Mouse (Mus musculus): ENCODE measurements around the gene AC140267.1.

Gene AC140267.1

DNA sequence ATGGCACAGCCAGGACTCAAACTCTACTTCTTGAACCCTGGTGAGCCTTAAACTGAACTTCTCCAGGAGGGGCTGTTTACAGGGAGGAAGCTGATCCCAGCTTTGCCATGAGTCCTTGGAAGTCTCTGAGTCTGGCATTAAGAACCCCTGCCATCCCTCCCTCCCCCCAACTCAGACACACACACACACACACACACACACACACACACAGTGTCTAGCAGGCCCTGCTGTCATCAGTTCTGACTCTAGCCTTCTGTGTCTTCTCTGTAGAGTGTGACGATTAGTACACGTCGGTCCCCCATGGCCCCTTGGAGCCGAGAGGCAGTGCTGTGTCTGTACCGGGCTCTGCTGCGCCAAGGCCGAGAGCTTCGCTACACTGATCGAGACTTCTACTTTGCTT is at the start of gene AC140267.1:
AC140267.1 (plus strand) TSS at position 301 of the 400 bp plus-strand sequence.
- DNase-seq (ENCODE audit: low spot score): no peak

- no peak for DNase-seq (ENCODE audit: low spot score)
Measured at GRCm38 (mm10) chr15:80188927-80189326, 46.7 kb upstream of the AC140267.1 start.

- no peak for DNase-seq (ENCODE audit: low spot score)
Measured at GRCm38 (mm10) chr15:80190075-80190474, 45.6 kb upstream of the AC140267.1 start.

- DNase-seq (ENCODE audit: low spot score): no peak
Measured at GRCm38 (mm10) chr15:80191585-80192245, 43.9 kb upstream of the AC140267.1 start.

DNA sequence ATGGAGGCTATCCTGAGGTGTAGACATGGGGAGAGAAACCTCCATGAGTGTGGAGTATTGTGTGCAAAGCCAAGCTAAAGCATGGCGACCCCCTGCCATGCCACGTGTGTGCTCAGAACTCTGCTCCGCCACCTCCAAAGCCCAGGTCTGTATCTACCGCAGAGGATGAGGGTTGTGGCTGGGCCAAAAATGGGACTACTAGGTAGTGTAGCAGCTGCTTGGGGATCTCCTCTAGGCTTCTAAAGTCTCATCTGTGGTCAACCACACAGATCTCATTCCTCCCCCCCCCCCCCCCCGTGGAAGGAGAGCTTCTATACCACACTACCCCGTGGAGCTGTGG is 43.4 kb upstream of the AC140267.1 start:
- DNase-seq (ENCODE audit: low spot score): no peak

GRCm38 (mm10) chr15:80192847-80193246 is 42.8 kb upstream of the AC140267.1 start:
- no peak for DNase-seq (ENCODE audit: low spot score)

DNA sequence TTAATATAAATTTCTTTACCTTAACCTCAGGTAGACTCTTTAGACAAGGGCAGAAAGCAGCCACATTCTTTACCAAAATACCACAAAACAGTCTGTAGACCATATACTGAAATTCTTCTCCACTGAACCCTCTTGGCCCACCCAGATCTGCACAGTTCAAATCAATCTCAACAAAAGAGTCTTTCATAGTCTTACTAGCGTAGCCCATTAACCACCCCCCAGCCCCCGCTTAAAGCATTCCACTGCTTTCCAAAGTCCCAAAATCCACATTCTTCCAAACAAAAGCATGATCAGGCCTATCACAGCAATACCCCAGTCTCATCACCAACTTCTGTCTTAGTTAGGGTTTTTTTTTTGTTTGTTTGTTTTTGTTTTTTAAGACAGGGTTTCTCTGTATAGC is 36.1 kb upstream of the AC140267.1 start:
- no peak for DNase-seq (ENCODE audit: low spot score)

DNA sequence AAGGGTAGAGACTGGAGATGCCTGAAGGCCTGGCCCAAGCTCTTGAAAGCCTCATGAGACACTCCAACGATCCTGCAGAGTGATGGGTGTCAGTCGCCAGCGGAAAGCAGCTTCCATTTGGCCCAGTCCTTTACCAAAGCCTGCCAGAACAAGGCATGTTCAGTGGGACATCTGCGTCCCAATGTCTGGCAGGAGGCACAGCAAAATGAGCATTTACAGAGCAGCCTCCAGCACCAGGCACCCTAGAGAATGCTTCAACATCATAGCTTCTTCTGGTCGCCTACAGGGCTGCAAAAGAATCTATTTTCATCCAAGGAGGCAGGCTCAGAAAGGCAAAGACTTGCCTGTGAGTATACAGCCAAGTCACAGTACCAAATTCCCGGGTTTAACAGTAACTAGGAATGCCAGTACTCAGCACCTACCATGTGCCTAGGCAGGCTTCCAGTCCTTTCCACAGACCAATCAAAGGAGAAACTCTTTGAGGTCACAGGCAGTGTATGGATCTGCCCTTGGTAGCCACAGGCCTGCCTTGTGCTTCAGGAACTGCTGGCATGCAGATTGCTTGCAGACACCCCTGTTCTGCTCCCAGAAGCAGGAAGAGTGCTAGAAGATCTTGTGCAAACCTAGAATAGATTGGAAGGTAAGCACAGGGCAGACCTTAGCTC is 33.4 kb upstream of the AC140267.1 start:
- DNase-seq (ENCODE audit: low spot score): no peak

DNA sequence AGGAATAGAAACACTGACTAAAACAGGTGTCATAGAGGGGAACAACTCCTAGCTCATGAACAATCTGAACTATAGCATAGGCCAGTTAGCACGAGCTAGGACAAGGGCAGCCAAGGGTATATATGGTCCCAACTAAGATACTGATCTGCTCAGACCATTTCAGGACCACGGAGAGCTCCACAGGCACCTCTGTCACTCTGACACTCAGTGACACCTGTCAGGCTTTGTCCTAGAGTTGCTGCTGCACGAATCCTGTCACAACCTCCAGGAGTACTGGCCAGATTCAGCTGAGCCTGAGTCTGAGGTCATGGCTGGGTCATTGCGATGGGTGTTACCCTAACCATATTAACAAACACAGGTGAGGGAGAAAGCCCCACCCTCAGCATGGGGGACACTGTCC is 32.2 kb upstream of the AC140267.1 start:
- DNase-seq (ENCODE audit: low spot score): no peak

DNA sequence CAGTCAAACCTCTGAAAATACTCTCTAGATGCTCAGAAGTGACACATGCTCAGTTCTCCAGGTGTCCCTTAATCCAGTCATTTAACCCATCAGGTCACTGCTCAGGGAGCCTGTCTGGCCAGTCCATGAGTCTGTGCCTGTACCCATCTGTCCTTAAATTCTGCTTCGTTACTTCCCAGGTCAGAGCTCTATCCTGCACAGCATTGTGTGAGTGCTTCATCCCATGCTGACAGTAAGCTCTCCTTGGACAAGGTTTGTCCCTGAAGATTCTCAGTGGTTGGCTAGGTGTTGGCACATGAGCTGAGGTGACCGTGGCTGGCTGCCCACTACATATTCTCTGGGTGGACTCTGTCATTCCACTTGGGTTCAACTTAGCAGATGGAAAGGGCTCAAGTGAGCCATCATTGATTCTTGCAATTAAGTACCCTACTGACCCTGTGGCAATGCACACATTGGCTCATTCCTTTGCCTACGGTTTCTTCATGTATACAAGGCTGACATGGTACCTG is 29.5 kb upstream of the AC140267.1 start:
- no peak for DNase-seq (ENCODE audit: low spot score)

- no peak for DNase-seq (ENCODE audit: low spot score)
Measured at GRCm38 (mm10) chr15:80208446-80208845, 27.2 kb upstream of the AC140267.1 start.

- no peak for DNase-seq (ENCODE audit: low spot score)
Measured at GRCm38 (mm10) chr15:80213688-80214087, 21.9 kb upstream of the AC140267.1 start.

GRCm38 (mm10) chr15:80215716-80216479 is 19.7 kb upstream of the AC140267.1 start:
- no peak for DNase-seq (ENCODE audit: low spot score)

DNA sequence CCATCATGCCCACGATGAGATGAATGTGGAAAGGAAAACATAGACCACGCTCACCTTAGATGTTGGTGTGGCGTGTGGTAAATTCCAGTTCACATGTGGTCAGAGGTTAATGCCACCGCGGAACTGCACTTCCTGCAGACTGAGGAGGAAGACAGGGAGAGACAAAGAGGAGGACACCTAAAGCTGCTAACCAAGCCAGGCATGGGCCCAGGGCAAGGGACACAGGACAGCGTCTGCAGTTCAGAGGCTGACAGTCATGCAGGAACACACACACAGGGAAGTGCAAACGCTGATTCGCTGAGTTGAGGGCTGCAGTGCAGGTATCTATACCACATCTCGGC is 19.2 kb upstream of the AC140267.1 start:
- DNase-seq (ENCODE audit: low spot score): no peak

DNA sequence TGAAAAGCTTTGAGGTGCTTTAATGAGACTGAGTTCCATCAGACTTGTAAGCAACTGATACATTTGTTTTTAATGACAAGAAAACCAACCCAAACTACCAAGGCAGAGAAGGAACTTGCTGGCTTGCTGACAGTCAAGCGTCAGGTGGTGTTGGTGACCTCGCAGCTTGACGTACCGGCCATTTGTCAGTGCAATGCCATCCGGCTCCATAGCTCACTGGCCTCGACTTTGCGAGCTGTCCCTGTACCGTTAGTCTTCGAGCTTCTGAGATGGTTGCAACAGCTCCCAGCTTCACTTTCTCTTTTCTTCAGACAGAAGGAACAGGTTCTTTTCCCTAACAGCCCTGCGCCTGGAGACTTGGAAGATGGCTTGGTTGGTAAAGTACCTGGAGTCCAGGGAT is 18.2 kb upstream of the AC140267.1 start:
- no peak for DNase-seq (ENCODE audit: low spot score)

- DNase-seq (ENCODE audit: low spot score): no peak
Measured at GRCm38 (mm10) chr15:80219211-80219610, 16.4 kb upstream of the AC140267.1 start.

DNA sequence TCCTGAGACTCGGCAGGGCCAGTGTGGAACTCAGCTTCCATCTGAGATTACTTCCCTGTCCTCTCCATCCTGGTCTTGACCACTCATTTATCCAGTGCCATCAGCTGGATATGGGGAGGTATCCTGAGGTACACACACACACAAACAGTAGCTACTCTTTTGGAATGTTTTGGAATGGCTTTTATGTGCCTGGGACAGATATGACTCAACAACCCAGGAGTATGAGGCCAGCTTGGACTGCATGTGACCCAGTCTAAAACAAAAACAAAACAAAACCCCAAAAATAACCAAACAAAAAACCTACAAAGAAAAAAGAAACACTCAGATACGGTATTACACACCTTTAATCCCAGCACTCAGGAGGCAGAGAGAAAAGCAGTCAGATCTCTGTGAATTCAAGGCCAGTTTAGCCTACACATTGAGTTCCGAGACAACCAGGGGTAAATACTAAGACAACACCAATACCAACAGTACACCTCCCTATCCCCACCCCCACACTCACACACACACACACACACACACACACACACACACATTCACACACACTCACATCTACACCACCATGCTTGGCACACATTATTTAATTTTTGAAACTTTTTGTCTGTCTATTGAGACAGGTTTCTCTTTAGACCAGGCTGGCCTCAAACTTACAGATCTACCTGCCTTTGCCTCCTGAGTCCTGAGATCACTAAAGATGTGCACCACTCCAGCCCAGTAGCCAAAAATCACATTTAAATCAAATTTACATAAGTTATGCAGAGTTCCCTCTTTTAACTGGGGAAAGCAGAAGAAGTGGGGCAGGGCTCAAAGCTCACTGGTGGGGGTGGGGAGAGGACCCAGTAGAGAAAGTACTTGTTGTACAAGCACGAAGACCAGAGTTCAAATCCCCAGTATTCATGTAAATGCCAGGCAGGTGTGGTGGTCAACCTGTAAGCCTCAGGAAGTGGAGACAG is 15.7 kb upstream of the AC140267.1 start:
- no peak for DNase-seq (ENCODE audit: low spot score)

DNA sequence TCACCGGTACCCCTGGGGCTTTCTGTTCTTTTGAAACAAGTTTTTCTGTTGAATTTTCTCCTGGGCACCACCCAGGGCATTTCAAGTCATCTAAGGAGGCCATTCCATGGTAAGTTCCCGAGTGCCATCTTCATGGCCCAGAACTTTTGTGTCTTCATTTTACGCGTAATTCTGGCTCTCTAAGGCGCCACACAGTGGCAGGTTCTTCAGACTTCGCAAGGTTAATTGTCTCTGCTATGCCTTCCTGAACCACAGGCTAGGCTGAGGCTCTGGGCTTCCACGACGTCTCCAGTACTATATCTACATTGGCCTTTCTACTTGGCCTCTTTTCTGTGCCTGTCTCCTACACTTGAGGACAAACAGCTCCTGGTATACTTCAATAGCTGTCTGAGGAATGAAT is 14.6 kb upstream of the AC140267.1 start:
- no peak for DNase-seq (ENCODE audit: low spot score)

DNA sequence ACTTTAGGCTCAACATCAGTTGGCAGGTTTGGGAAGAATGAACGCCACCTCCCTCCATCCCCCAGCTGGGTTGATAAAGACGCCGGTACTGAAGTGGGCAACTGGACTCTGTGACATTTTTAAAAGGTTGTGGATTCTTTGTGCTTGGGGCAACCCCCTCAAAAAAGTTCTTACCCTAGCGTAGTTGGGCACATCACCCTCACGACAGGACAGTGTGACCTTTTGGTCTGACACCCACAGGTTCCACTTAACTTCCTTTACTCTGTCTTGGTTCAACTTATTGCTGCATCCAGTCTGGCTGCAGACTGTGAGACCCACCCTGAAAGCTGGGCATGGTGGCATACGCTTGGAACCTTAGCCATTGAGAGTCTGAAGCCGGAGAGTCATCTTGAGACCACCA is 11.9 kb upstream of the AC140267.1 start:
- no peak for DNase-seq (ENCODE audit: low spot score)

GRCm38 (mm10) chr15:80225208-80225607 is 10.4 kb upstream of the AC140267.1 start:
- peak; percentile 38 for DNase-seq (ENCODE audit: low spot score)

GRCm38 (mm10) chr15:80225796-80226195 is 9.8 kb upstream of the AC140267.1 start:
- DNase-seq (ENCODE audit: low spot score): no peak
